Mouse (Mus musculus) liver, postnatal 0 days (tissue): ENCODE data around the gene Ocrl.

ENCODE experiments used
- CTCF ChIP-seq: sonication (generic); IDR thresholded peaks from 2 replicates; pipeline ENCODE4 v1.5.1; 2016; ENCODE audit warnings: antibody characterized with exemption, low read depth
- EP300 ChIP-seq: IDR thresholded peaks from 2 replicates; pipeline ENCODE4 v1.6.1; 2016; ENCODE audit warnings: antibody characterized with exemption, low read depth, mild to moderate bottlenecking

- no peak for TF ChIP-seq CTCF
- no peak for TF ChIP-seq EP300
These were observed 92.6 kb downstream of the Ocrl start for GRCm38 (mm10) chrX:48004786-48005185.
